ENCODE assay signal across 28 mouse cellular contexts in genomic region chr5:134469559-134470150, GRCm38 (mm10). TPM values are rescaled to one million over a fixed set of nuclear protein-coding genes. Genes with fewer than 3 reads are reported as not detected.
DNase-seq lines count a peak whose midpoint lies in the region; ATAC-seq and TF ChIP-seq lines count a peak whose summit lies in the region.
"Had no signal": no experiment of that assay in that cellular context is flagged by ENCODE, and none has a peak within 500 bp of the region (broad histone marks: within the 10 kb centered on the region; RNA-seq: fewer than 3 reads in every experiment).

No protein-coding gene starts in this region.

- no peak overlapping the region for H3K9ac ChIP-seq in liver, embryonic 14.5 days (replicated peaks)
- H3K9ac ChIP-seq in neural tube, embryonic 15.5 days (replicated peaks) = no peak overlapping the region
- no peak overlapping the region for H3K9ac ChIP-seq in kidney, embryonic 14.5 days (ENCODE audit: low read depth, low read length)
- H3K9ac ChIP-seq: forebrain, embryonic 12.5 days; heart, embryonic 12.5 days; hindbrain, embryonic 13.5 days; lung, embryonic 14.5 days; midbrain, embryonic 13.5 days had no signal

- H3K9me3 ChIP-seq in heart, embryonic 10.5 days = no peaks in the 10 kb centered on the region
- no peaks in the 10 kb centered on the region for H3K9me3 ChIP-seq in liver, embryonic 14.5 days (ENCODE audit: control insufficient read depth, low read length)
- no peaks in the 10 kb centered on the region for H3K9me3 ChIP-seq in neural tube, embryonic 15.5 days (replicated peaks)
- no peaks in the 10 kb centered on the region for H3K9me3 ChIP-seq in kidney, embryonic 14.5 days (ENCODE audit: control insufficient read depth, low read length)
- H3K9me3 ChIP-seq: forebrain, embryonic 12.5 days; heart, embryonic 12.5 days; hindbrain, embryonic 13.5 days; midbrain, embryonic 13.5 days had no signal

- no peaks in the 10 kb centered on the region for H3K27me3 ChIP-seq in heart, embryonic 10.5 days (ENCODE audit: insufficient read depth, poor library complexity, severe bottlenecking)
- H3K27me3 ChIP-seq in liver, embryonic 14.5 days (ENCODE audit: control insufficient read depth, insufficient read depth, low read length) = no peaks in the 10 kb centered on the region
- H3K27me3 ChIP-seq in neural tube, embryonic 15.5 days (replicated peaks) = no peaks in the 10 kb centered on the region
- no peaks in the 10 kb centered on the region for H3K27me3 ChIP-seq in kidney, embryonic 14.5 days (ENCODE audit: control insufficient read depth, insufficient read depth, low read length)
- H3K27me3 ChIP-seq: forebrain, embryonic 12.5 days; heart, embryonic 12.5 days; hindbrain, embryonic 13.5 days; midbrain, embryonic 13.5 days had no signal

- H3K4me3 ChIP-seq in heart, embryonic 10.5 days = no peak overlapping the region
- H3K4me3 ChIP-seq in liver, embryonic 14.5 days (ENCODE audit: insufficient read depth in 1 of 2, low read depth in 2 of 2, low read length in 2 of 2) = no peak overlapping the region
- no peak overlapping the region for H3K4me3 ChIP-seq in neural tube, embryonic 15.5 days (replicated peaks)
- no peak overlapping the region for H3K4me3 ChIP-seq in kidney, embryonic 14.5 days (ENCODE audit: low read length)
- H3K4me3 ChIP-seq: erythroblast, embryonic 14.5 days; forebrain, embryonic 12.5 days; heart, embryonic 12.5 days; hindbrain, embryonic 13.5 days; left cerebral cortex, adult 2 months; midbrain, embryonic 13.5 days had no signal

- TF ChIP-seq EP300 in liver, embryonic 14.5 days (IDR thresholded peaks at IDR 0.05; ENCODE audit: low read depth) = no peak

- H3K36me3 ChIP-seq in heart, embryonic 10.5 days = no peaks in the 10 kb centered on the region
- H3K36me3 ChIP-seq in liver, embryonic 14.5 days (replicated peaks; ENCODE audit: control insufficient read depth, insufficient read depth, low read depth) = no peaks in the 10 kb centered on the region
- no peaks in the 10 kb centered on the region for H3K36me3 ChIP-seq in neural tube, embryonic 15.5 days
- no peaks in the 10 kb centered on the region for H3K36me3 ChIP-seq in kidney, embryonic 14.5 days (ENCODE audit: control insufficient read depth, insufficient read depth, low read length)
- H3K36me3 ChIP-seq: forebrain, embryonic 12.5 days; heart, embryonic 12.5 days; hindbrain, embryonic 13.5 days; midbrain, embryonic 13.5 days had no signal

- 73% methylated on average over 7 of the region's 7 CpGs for WGBS in heart, embryonic 10.5 days
- WGBS in liver, embryonic 14.5 days (ENCODE audit: insufficient replicate concordance) = 64% methylated on average over 7 of the region's 7 CpGs
- 88% methylated on average over 7 of the region's 7 CpGs for WGBS in neural tube, embryonic 15.5 days
- 78% methylated on average over 7 of the region's 7 CpGs for WGBS in kidney, embryonic 14.5 days

- no peak overlapping the region for H3K27ac ChIP-seq in heart, embryonic 10.5 days
- H3K27ac ChIP-seq in liver, embryonic 14.5 days = peak overlapping the region; percentile 31
- H3K27ac ChIP-seq in neural tube, embryonic 15.5 days (replicated peaks) = no peak overlapping the region
- no peak overlapping the region for H3K27ac ChIP-seq in kidney, embryonic 14.5 days (ENCODE audit: low read depth, low read length)
- H3K27ac ChIP-seq: forebrain, embryonic 12.5 days; hindbrain, embryonic 13.5 days; midbrain, embryonic 13.5 days had no signal

- 0 out of 2 replicates have a peak, but pooled peaks have one; percentile 15 for TF ChIP-seq CTCF in liver, embryonic 14.5 days (IDR thresholded peaks at IDR 0.05; ENCODE audit: low read depth)

- peaks cover 21% of the 10 kb centered on the region for H3K4me1 ChIP-seq in heart, embryonic 10.5 days
- H3K4me1 ChIP-seq in liver, embryonic 14.5 days (replicated peaks; ENCODE audit: control insufficient read depth in 2 of 2, insufficient read depth in 2 of 2, low read length in 1 of 2) = peaks cover 37 to 42% of the 10 kb centered on the region in 2 experiments
- peaks cover 17% of the 10 kb centered on the region for H3K4me1 ChIP-seq in neural tube, embryonic 15.5 days
- peaks cover 13% of the 10 kb centered on the region for H3K4me1 ChIP-seq in kidney, embryonic 14.5 days (ENCODE audit: control insufficient read depth, insufficient read depth, low read length)

- H3K4me2 ChIP-seq in liver, embryonic 14.5 days (ENCODE audit: low read depth) = no peak overlapping the region
- H3K4me2 ChIP-seq in neural tube, embryonic 15.5 days = no peak overlapping the region
- H3K4me2 ChIP-seq in kidney, embryonic 14.5 days (replicated peaks; ENCODE audit: low read depth, low read length) = no peak overlapping the region
- H3K4me2 ChIP-seq: forebrain, embryonic 12.5 days; heart, embryonic 12.5 days; hindbrain, embryonic 13.5 days; lung, embryonic 14.5 days; midbrain, embryonic 13.5 days had no signal

- ATAC-seq in liver, embryonic 14.5 days (ENCODE audit: insufficient read depth) = no peak
- no peak for ATAC-seq in neural tube, embryonic 15.5 days (ENCODE audit: low FRiP score)
- ATAC-seq in kidney, embryonic 14.5 days (ENCODE audit: low FRiP score, low TSS enrichment) = no peak
- ATAC-seq: midbrain, embryonic 13.5 days had no signal

- peak; percentile 71 for DNase-seq in heart, embryonic 10.5 days (ENCODE audit: low spot score)
- DNase-seq in heart, adult 8-10 months (ENCODE audit: low spot score) = no peak
- peak; percentile 9 for DNase-seq in urinary bladder, adult 2 months (ENCODE audit: low spot score)
- no peak for DNase-seq in urinary bladder, postnatal 25 days (ENCODE audit: low spot score)
- peak in 1 of 3 experiments; percentile 35 for DNase-seq in liver, embryonic 14.5 days (ENCODE audit: low read depth in 3 of 3, low spot score in 3 of 3)
- no peak for DNase-seq in layer of hippocampus, postnatal 25 days (ENCODE audit: extremely low spot score in 1 of 2, low spot score in 1 of 2)
- DNase-seq: adrenal gland, adult 2 months; adrenal gland, postnatal 36 days; cerebellum, adult 2 months; cerebellum, postnatal 14 days; gastrocnemius, postnatal 10 days; heart, postnatal 4 days; kidney, adult 8-10 months; kidney, postnatal 14 days; layer of hippocampus, adult 9-11 months; lung, embryonic 14.5 days; lung, postnatal 14 days; retina, postnatal 1 day; right cerebral cortex, postnatal 14 days; spleen, adult 18-20 months had no signal

RNA-seq across cellular contexts. Expression of gene Gtf2ird1, which starts 13.1 kb away (rescaled TPM):
- 64.1 and 74.8 TPM in 2 replicates for polyA plus RNA-seq in heart, embryonic 10.5 days (2016; fragmentation: Nextera tagmentation; extraction: Ambion mirVana)
- total RNA-seq in heart, adult 8-10 months (2022) = 10 to 100 TPM; 20.9 to 28.3 (median 24.5) TPM
- polyA plus RNA-seq in urinary bladder, adult 2 months (2012; rRNA removed) = 27.1 and 31.5 TPM in 2 replicates
- polyA plus RNA-seq in liver, embryonic 14.5 days (2012; rRNA removed) = 7.5 and 7.9 TPM in 2 replicates
- polyA plus RNA-seq in liver, embryonic 14.5 days (2014; fragmentation: Nextera tagmentation; extraction: Ambion mirVana) = 8.4 and 9.7 TPM in 2 replicates
- polyA plus RNA-seq in neural tube, embryonic 15.5 days (2015; fragmentation: Nextera tagmentation; extraction: Ambion mirVana) = 62.6 and 64.9 TPM in 2 replicates
- 10 to 100 TPM; 23.1 to 29.9 TPM for total RNA-seq in layer of hippocampus, postnatal 25 days (2021)
- 60.9 and 84.8 TPM in 2 replicates for polyA plus RNA-seq in kidney, embryonic 14.5 days (2014; fragmentation: Nextera tagmentation; extraction: Ambion mirVana)

Comparison
In these comparisons a context has a peak if more than half of its experiments do, and no peak if none do; other contexts are left out.
1. DNase-seq: peak in heart, embryonic 10.5 days (single experiment) and urinary bladder, adult 2 months (single experiment); none in heart, adult 8-10 months (single experiment), urinary bladder, postnatal 25 days (single experiment) and layer of hippocampus, postnatal 25 days (0 of 2).